Mouse (Mus musculus) left cerebral cortex, adult 6 months (tissue): Measurements from ENCODE around the gene Retsat. TPM values are rescaled to one million over a fixed set of nuclear protein-coding genes. Genes with fewer than 3 reads are reported as not detected.

Experiments used
- long read RNA-seq, 2 experiments: library from polyadenylated mRNA; unstranded; transcript quantifications; one replicate each; pipeline ENCODE4 v2.0.0; 2019 to 2020
- polyA plus RNA-seq: library from polyadenylated mRNA; unstranded; fragments of <200 nt; fragmentation: Nextera tagmentation; gene quantifications from 2 replicates; pipeline ENCODE4 v1.2.3, GENCODE M21; 2021

Gene Retsat
- 13.3 and 14.4 TPM in 2 replicates for polyA plus RNA-seq
- long read RNA-seq, experiment 1, transcript Retsat-201 (11 exons, 3,027 nt) = major isoform, 63 of 67 reads
- long read RNA-seq, experiment 1, partial matches to known transcripts = 3 of 67 reads
- long read RNA-seq, experiment 1, other reads (novel, unspliced or antisense) = 1 of 67 reads
- long read RNA-seq, experiment 2, transcript Retsat-201 (11 exons, 3,027 nt) = major isoform, 12 of 25 reads
- long read RNA-seq, experiment 2, partial matches to known transcripts = 2 of 25 reads
- long read RNA-seq, experiment 2, other reads (novel, unspliced or antisense) = 11 of 25 reads

DNA sequence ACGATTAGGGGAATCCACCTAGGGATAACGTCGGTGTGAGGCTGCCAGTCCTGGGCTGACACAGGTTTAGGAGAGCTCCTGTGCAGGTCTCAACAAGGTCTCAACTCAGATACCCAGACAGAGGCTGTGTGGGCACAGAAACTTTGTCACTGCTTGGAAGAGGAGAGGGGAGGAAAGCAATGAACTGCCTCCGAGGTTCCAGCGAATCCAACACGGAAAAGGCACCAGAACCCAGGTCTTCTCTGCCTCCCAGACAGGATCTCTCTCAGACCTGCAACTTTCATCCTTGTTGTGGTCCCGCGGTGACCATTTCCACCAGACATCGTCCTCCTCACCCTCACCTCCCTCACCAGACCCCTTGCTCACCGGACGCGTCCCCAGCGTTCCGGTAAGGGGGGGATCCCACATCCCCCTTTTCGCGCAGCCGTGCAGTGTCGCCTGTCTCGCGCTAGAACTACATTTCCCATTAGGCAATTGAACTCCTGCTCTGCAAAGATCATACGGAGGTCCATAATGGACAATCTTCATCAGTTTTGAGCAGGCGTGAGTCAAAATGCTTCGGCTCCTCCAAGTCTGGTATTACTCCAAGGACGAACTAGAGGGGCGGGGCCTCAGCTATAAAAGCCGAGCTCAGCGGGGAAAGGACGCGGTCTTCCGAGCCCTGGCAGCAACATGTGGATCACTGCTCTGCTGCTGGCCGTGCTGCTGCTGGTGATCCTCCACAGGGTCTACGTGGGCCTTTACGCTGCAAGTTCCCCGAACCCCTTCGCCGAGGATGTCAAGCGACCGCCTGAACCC is at the start of gene Retsat, which contains the start of gene Elmod3:
Gene Retsat (plus strand): TSS at position 520 of the 798 bp plus-strand sequence.
Gene Elmod3 (minus strand): TSS at position 458 of the 798 bp plus-strand sequence.

DNA sequence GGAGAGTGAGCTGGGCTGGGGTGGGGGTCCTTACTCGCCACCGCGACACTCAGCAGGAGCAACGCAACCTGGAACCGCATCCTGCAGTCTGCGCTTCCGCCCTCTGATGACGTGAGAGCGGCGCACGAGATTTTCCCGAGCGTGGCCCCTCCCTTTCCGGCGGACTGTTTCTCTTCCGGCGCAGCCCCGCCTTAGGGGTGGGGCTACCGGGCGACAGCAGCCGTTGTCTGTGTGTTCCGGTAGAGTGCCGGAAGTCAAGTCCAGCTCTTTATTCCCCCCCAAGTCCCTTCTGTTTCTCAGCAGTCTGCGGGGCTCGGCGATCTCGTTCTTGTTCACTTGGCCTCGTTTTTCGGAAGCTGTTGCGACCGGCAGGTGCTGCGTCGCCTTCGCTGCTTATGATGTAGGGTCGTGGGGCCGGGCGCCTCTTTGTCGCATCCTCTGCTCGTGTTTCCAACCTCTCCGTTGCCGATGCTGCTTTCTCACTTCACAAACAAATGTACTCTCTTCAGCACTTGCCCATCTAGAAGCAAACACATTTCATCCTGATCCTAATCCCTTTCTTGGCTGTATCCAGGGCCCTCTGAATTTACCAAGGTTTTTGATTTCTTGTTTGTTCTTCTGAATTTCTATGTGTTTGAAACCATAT is 18.5 kb downstream of the Retsat start, which contains the start of gene Tgoln1:
Gene Tgoln1 (minus strand): TSS at position 358 of the 646 bp plus-strand sequence.

Other genes starting within 250 kb of the Retsat start
- 1.8 and 3.7 TPM in 2 replicates for gene Tmem150a, start 243.0 kb upstream of the Retsat start, polyA plus RNA-seq
- gene Rnf181, start 231.5 kb upstream of the Retsat start, polyA plus RNA-seq = 123 and 127 TPM in 2 replicates
- 18.9 and 19.9 TPM in 2 replicates for gene Vamp5, start 218.0 kb upstream of the Retsat start, polyA plus RNA-seq
- 42.8 and 51.0 TPM in 2 replicates for gene Vamp8, start 207.8 kb upstream of the Retsat start, polyA plus RNA-seq
- gene Ggcx, start 184.2 kb upstream of the Retsat start, polyA plus RNA-seq = 6.0 and 6.1 TPM in 2 replicates
- gene Mat2a, start 158.9 kb upstream of the Retsat start, polyA plus RNA-seq = 106 and 136 TPM in 2 replicates
- gene Sh2d6, start 76.8 kb upstream of the Retsat start, polyA plus RNA-seq = 0.49 and 0.53 TPM in 2 replicates
- gene Capg, start 54.1 kb upstream of the Retsat start, polyA plus RNA-seq = 4.4 and 5.6 TPM in 2 replicates
- 16.2 and 17.2 TPM in 2 replicates for gene Elmod3, start 62 bp upstream of the Retsat start, polyA plus RNA-seq
- 20.6 and 31.1 TPM in 2 replicates for gene Tgoln1, start 18.5 kb downstream of the Retsat start, polyA plus RNA-seq
- 1.1 and 1.3 TPM in 2 replicates for gene Tcf7l1, start 190.8 kb downstream of the Retsat start, polyA plus RNA-seq